ENCODE assay signal across 16 mouse cellular contexts in genomic region chr7:139531428-139531801, GRCm38 (mm10). TPM values are rescaled to one million over a fixed set of nuclear protein-coding genes. Genes with fewer than 3 reads are reported as not detected.
DNase-seq lines count a peak whose midpoint lies in the region; ATAC-seq and TF ChIP-seq lines count a peak whose summit lies in the region.
"Had no signal": no experiment of that assay in that cellular context is flagged by ENCODE, and none has a peak within 500 bp of the region (broad histone marks: within the 10 kb centered on the region; RNA-seq: fewer than 3 reads in every experiment).

No protein-coding gene starts in this region.

- H3K27ac ChIP-seq in kidney, embryonic 14.5 days (ENCODE audit: low read depth, low read length): no peak overlapping the region
- H3K27ac ChIP-seq: limb, embryonic 12.5 days; liver, embryonic 12.5 days had no signal

- H3K36me3 ChIP-seq in kidney, embryonic 14.5 days (ENCODE audit: control insufficient read depth, insufficient read depth, low read length): peaks cover 6% of the 10 kb centered on the region; the same call in 1 of the 2 replicates
- H3K36me3 ChIP-seq: liver, embryonic 12.5 days had no signal

- no peaks in the 10 kb centered on the region for H3K4me1 ChIP-seq in kidney, embryonic 14.5 days (ENCODE audit: control insufficient read depth, insufficient read depth, low read length)
- H3K4me1 ChIP-seq: liver, embryonic 12.5 days had no signal

- no peaks in the 10 kb centered on the region for H3K9me3 ChIP-seq in kidney, embryonic 14.5 days (ENCODE audit: control insufficient read depth, low read length)
- H3K9me3 ChIP-seq: forebrain, embryonic 10.5 days; limb, embryonic 12.5 days; liver, embryonic 12.5 days had no signal

- H3K4me3 ChIP-seq in kidney, embryonic 14.5 days (ENCODE audit: low read length): no peak overlapping the region
- H3K4me3 ChIP-seq: forebrain, embryonic 10.5 days; limb, embryonic 12.5 days; liver, embryonic 12.5 days had no signal

- no peak for ATAC-seq in kidney, embryonic 14.5 days (ENCODE audit: low FRiP score, low TSS enrichment)
- ATAC-seq in Patski: peak; percentile 50
- ATAC-seq: liver, embryonic 12.5 days had no signal

- no peak overlapping the region for H3K4me2 ChIP-seq in kidney, embryonic 14.5 days (replicated peaks; ENCODE audit: low read depth, low read length)
- H3K4me2 ChIP-seq: limb, embryonic 12.5 days; liver, embryonic 12.5 days had no signal

- H3K27me3 ChIP-seq in kidney, embryonic 14.5 days (ENCODE audit: control insufficient read depth, insufficient read depth, low read length): no peaks in the 10 kb centered on the region
- no peaks in the 10 kb centered on the region for H3K27me3 ChIP-seq in Patski
- H3K27me3 ChIP-seq: limb, embryonic 12.5 days; liver, embryonic 12.5 days had no signal

- no peak overlapping the region for H3K9ac ChIP-seq in kidney, embryonic 14.5 days (ENCODE audit: low read depth, low read length)
- H3K9ac ChIP-seq: limb, embryonic 12.5 days; liver, embryonic 12.5 days had no signal

- peak; percentile 57 for DNase-seq in kidney, adult 11 months
- peak; percentile 63 for DNase-seq in Patski (ENCODE audit: low read depth, low spot score)
- DNase-seq in kidney, adult 8-10 months: peak; percentile 36 to 53
- peak; percentile 50 for DNase-seq in kidney, postnatal 14 days
- no peak for DNase-seq in frontal cortex, postnatal 36 days (ENCODE audit: low spot score in 2 of 2)
- DNase-seq in right cerebral cortex, postnatal 14 days: no peak
- DNase-seq: cerebellum, adult 11-12 months; cerebellum, postnatal 14 days; gastrocnemius, postnatal 36 days; heart, postnatal 36 days; lung, adult 18-20 months; lung, postnatal 14 days had no signal

- in situ Hi-C loops in Patski (cut with MboI; ENCODE audit: low pct_unique_long_range_greater_than_20kb): no loop called here

- POLR2A ChIA-PET in Patski (lab: Charles Lee): no interaction called here

- TF ChIP-seq CTCF in Patski (IDR thresholded peaks at IDR 0.05): no peak

- CTCF ChIA-PET in Patski (lab: Charles Lee): no interaction called here

- WGBS in kidney, embryonic 14.5 days: 42% methylated on average over 4 of the region's 4 CpGs

RNA-seq across cellular contexts. Expression of gene Nkx6-2, which starts 51.2 kb away (rescaled TPM):
- not detected in 2 replicates for polyA plus RNA-seq in kidney, embryonic 14.5 days (2014; fragmentation: Nextera tagmentation; extraction: Ambion mirVana)
- polyA plus RNA-seq in Patski (2021): 0.53 TPM
- polyA plus RNA-seq: limb, embryonic 12.5 days had no signal

Comparison
In these comparisons a context has a peak if more than half of its experiments do, and no peak if none do; other contexts are left out.
1. DNase-seq: peak in kidney, adult 11 months (single experiment), Patski (single experiment), kidney, adult 8-10 months (2 of 2) and kidney, postnatal 14 days (single experiment); none in frontal cortex, postnatal 36 days (0 of 2) and right cerebral cortex, postnatal 14 days (single experiment).